Mouse (Mus musculus): ENCODE data around the gene Cblc. TPM values are rescaled to one million over a fixed set of nuclear protein-coding genes. Genes with fewer than 3 reads are reported as not detected.

The Cblc gene
- polyA plus RNA-seq (2014; fragmentation: Nextera tagmentation; extraction: Ambion mirVana) = not detected in 2 replicates

- H3K36me3 ChIP-seq (ENCODE audit: control insufficient read depth, insufficient read depth, low read length) = no peaks in the 10 kb centered on the region
- no peak within 1 kb of the TSS for H3K4me2 ChIP-seq
- DNase-seq (ENCODE audit: low spot score, missing footprints) = peak; percentile 93
- no peaks in the 10 kb centered on the region for H3K9me3 ChIP-seq (ENCODE audit: control insufficient read depth, low read length)
- 0 out of 2 replicates have a peak within 1 kb of the TSS, but pooled peaks have one; percentile 5 for H3K9ac ChIP-seq (ENCODE audit: low read length)
- H3K27ac ChIP-seq (ENCODE audit: low read depth, low read length) = no peak within 1 kb of the TSS
- 3% methylated on average over 32 of the region's 32 CpGs for WGBS
- peaks cover 17% of the 10 kb centered on the region for H3K27me3 ChIP-seq (ENCODE audit: control insufficient read depth, insufficient read depth, low read length)
- H3K4me1 ChIP-seq (ENCODE audit: control insufficient read depth, insufficient read depth, low read length) = no peaks in the 10 kb centered on the region
- H3K4me3 ChIP-seq (ENCODE audit: low read depth, low read length) = no peak within 1 kb of the TSS
- peak; percentile 67 for ATAC-seq (ENCODE audit: low FRiP score)
These were observed at the start of gene Cblc for GRCm38 (mm10) chr7:19796697-19797588. Cblc (minus strand) TSS chr7:19796809.

DNA sequence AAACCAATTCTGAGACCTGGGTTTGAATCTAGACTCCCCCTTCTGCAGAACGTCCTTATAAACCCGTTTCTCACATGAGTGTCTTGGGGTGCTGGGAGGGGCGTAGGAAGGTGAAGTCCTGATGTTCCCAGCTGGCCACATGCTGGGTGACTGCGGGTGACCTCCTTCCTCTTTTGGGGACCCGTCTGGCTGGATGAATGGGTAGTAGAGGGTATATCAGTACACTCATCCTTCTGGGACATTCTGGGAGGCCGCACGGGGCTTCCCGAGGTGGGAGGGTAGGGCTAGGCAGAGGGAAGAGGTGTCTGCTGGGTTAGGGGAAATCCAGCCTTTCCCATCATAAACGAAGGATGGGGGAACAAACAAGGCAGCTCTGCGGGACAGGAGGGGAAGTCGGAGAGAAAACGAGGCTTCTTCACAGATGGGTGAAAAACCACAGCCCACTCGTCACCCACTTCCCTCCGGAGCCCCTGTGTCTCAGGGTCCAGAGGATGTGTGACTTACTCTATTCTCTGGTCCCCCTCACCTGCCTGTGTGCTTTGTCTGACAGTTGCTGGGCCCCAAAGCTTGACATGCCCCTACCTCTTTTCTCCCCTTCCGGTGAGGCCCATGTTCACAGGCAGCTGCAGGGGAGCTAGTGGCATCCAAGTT is 48.0 kb upstream of the Cblc start:
- no peak overlapping the region for H3K9ac ChIP-seq (ENCODE audit: low read length)
- DNase-seq (ENCODE audit: low spot score, missing footprints) (peak; percentile 65), ATAC-seq (ENCODE audit: low FRiP score) (no peak)
- no peak overlapping the region for H3K4me2 ChIP-seq
- H3K27me3 ChIP-seq (ENCODE audit: control insufficient read depth, insufficient read depth, low read length) = peaks cover 9% of the 10 kb centered on the region; the same call in 1 of the 2 replicates
- H3K4me1 ChIP-seq (ENCODE audit: control insufficient read depth, insufficient read depth, low read length) = no peaks in the 10 kb centered on the region
- WGBS = 71% methylated on average over 15 of the region's 15 CpGs
- no peak overlapping the region for H3K4me3 ChIP-seq (ENCODE audit: low read depth, low read length)
- no peaks in the 10 kb centered on the region for H3K36me3 ChIP-seq (ENCODE audit: control insufficient read depth, insufficient read depth, low read length)
- no peaks in the 10 kb centered on the region; the same call in 1 of the 2 replicates for H3K9me3 ChIP-seq (ENCODE audit: control insufficient read depth, low read length)
- no peak overlapping the region for H3K27ac ChIP-seq (ENCODE audit: low read depth, low read length)

DNA sequence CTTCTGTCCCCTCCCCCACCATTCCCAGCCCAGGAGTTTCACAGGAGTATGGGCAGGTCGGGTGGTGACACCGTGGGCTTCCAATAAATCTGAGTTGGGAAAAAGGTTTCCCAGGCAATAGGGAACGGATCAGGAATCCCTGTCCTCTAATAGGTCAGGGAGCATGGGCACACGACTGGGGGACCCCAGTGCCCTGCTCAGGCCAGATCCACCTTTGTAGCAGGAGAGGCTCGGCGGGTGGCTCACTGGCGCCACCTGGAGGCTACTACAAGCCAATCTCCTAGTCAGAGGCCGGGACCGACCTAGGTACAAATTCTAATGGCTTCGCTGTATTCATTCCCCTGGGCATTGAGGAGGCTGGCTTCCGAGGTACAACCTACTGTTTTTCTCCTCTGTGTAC is 47.0 kb upstream of the Cblc start:
- Histone ChIP-seq H3K4me3 (ENCODE audit: low read depth, low read length) (no peak overlapping the region), H3K4me2 (no peak overlapping the region), H3K9me3 (ENCODE audit: control insufficient read depth, low read length) (no peaks in the 10 kb centered on the region; the same call in 1 of the 2 replicates), H3K36me3 (ENCODE audit: control insufficient read depth, insufficient read depth, low read length) (no peaks in the 10 kb centered on the region), H3K9ac (ENCODE audit: low read length) (no peak overlapping the region), H3K27ac (ENCODE audit: low read depth, low read length) (no peak overlapping the region), H3K4me1 (ENCODE audit: control insufficient read depth, insufficient read depth, low read length) (no peaks in the 10 kb centered on the region), H3K27me3 (ENCODE audit: control insufficient read depth, insufficient read depth, low read length) (peaks cover 9% of the 10 kb centered on the region; the same call in 1 of the 2 replicates)
- DNase-seq (ENCODE audit: low spot score, missing footprints) (peak; percentile 95), ATAC-seq (ENCODE audit: low FRiP score) (peak; percentile 75)
- 5% methylated on average over 11 of the region's 11 CpGs for WGBS

- 33% methylated on average over 19 of the region's 19 CpGs for WGBS
- Histone ChIP-seq H3K9me3 (ENCODE audit: control insufficient read depth, low read length) (no peaks in the 10 kb centered on the region; the same call in 1 of the 2 replicates), H3K4me3 (ENCODE audit: low read depth, low read length) (no peak overlapping the region), H3K4me1 (ENCODE audit: control insufficient read depth, insufficient read depth, low read length) (no peaks in the 10 kb centered on the region), H3K27ac (ENCODE audit: low read depth, low read length) (no peak overlapping the region), H3K9ac (ENCODE audit: low read length) (no peak overlapping the region), H3K36me3 (ENCODE audit: control insufficient read depth, insufficient read depth, low read length) (no peaks in the 10 kb centered on the region), H3K4me2 (no peak overlapping the region), H3K27me3 (ENCODE audit: control insufficient read depth, insufficient read depth, low read length) (peaks cover 9% of the 10 kb centered on the region; the same call in 1 of the 2 replicates)
- ATAC-seq (ENCODE audit: low FRiP score) (peak; percentile 38; the same call in 1 of the 2 replicates), DNase-seq (ENCODE audit: low spot score, missing footprints) (peak; percentile 61)
These were observed 46.4 kb upstream of the Cblc start for GRCm38 (mm10) chr7:19842885-19843504.

DNA sequence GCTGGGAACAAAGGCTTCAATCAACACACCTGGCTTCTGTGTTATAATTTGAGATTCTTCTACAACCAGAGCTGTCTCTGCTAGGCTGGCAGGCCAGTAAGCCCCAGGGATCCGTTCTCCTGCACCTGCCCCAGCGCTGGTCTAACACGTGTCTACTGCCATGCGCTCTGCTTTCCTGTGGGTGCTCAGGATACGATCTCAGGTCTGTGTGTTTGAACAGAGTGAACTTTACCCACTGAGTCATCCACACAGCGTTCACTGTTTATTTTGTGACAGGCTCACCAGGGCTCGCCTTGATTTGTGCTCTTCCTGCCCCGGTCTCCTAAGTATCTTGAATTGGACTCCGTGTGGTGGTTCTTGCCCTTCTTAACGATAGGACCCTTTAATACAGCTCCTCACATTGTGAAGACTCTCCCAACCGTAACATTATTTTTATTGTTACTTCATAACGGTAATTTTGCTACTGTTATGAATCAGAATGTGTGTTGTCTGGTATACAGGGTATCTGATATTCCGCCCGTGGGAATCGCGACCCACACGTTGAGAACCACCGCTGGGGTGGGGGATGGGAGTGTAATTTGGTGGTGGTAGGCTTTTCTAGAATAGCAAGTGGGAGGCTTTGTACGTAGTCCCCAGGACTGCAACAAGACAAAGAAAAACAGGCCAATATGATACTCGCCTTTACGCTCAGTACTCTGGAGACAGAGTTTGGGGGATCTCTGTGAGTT is 45.2 kb upstream of the Cblc start:
- Histone ChIP-seq H3K4me3 (ENCODE audit: low read depth, low read length) (no peak overlapping the region), H3K4me2 (no peak overlapping the region), H3K36me3 (ENCODE audit: control insufficient read depth, insufficient read depth, low read length) (no peaks in the 10 kb centered on the region), H3K27me3 (ENCODE audit: control insufficient read depth, insufficient read depth, low read length) (peaks cover 9% of the 10 kb centered on the region; the same call in 1 of the 2 replicates), H3K27ac (ENCODE audit: low read depth, low read length) (no peak overlapping the region), H3K4me1 (ENCODE audit: control insufficient read depth, insufficient read depth, low read length) (no peaks in the 10 kb centered on the region), H3K9me3 (ENCODE audit: control insufficient read depth, low read length) (no peaks in the 10 kb centered on the region; the same call in 1 of the 2 replicates), H3K9ac (ENCODE audit: low read length) (no peak overlapping the region)
- DNase-seq (ENCODE audit: low spot score, missing footprints) (peak; percentile 79), ATAC-seq (ENCODE audit: low FRiP score) (no peak)
- 85% methylated on average over 21 of the region's 21 CpGs for WGBS

DNA sequence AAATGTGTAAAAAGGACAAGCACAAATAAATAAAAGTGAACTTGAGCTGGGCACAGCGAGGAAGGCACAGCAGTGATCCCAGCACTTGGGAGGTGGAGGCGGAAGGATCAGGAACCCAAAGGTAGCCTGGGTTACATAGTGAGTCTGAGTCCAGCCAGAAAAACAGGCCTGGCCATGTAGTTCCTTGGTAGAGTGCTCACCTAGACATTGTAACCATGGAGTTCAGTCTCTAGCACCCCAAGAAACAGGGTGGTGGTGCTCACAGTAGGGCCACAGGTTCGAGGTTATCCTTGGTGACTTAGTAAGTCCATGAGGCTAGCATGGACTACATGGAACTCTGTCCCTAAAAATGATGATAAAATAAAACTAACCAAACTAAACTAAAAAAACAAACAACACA is 44.3 kb upstream of the Cblc start:
- Histone ChIP-seq H3K4me1 (ENCODE audit: control insufficient read depth, insufficient read depth, low read length) (no peaks in the 10 kb centered on the region), H3K36me3 (ENCODE audit: control insufficient read depth, insufficient read depth, low read length) (no peaks in the 10 kb centered on the region), H3K4me3 (ENCODE audit: low read depth, low read length) (no peak overlapping the region), H3K27ac (ENCODE audit: low read depth, low read length) (no peak overlapping the region), H3K9me3 (ENCODE audit: control insufficient read depth, low read length) (no peaks in the 10 kb centered on the region; the same call in 1 of the 2 replicates), H3K27me3 (ENCODE audit: control insufficient read depth, insufficient read depth, low read length) (peaks cover 9% of the 10 kb centered on the region; the same call in 1 of the 2 replicates), H3K4me2 (no peak overlapping the region), H3K9ac (ENCODE audit: low read length) (no peak overlapping the region)
- DNase-seq (ENCODE audit: low spot score, missing footprints) (peak; percentile 79), ATAC-seq (ENCODE audit: low FRiP score) (no peak)
- 82% methylated on average over 3 of the region's 3 CpGs for WGBS

DNA sequence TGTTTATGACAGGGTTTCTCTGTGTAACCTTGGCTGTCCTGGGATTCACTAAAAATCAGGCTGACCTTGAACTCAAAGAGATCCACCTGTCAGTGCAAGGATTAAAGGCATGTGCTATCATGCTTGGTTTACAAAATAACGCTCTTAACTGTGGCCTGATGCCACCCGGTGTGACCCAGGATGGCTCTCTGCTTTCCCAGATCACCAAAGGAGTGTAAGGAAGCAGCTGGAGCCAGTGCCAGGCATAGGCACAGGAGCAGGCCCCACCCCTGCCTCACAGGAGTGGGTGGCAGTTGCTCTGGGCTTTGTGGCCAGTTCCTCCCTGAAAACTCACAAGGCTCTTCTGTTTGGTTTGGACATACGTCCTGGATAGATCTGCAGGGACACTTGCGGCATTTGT is 43.8 kb upstream of the Cblc start:
- 74% methylated on average over 4 of the region's 4 CpGs for WGBS

GRCm38 (mm10) chr7:19836843-19837242 is 40.2 kb upstream of the Cblc start:
- H3K9me3 ChIP-seq (ENCODE audit: control insufficient read depth, low read length) = no peaks in the 10 kb centered on the region

More for the DNA sequence above, 43.8 kb upstream of the Cblc start:
- H3K4me3 ChIP-seq (ENCODE audit: low read depth, low read length) = no peak overlapping the region
- no peaks in the 10 kb centered on the region for H3K9me3 ChIP-seq (ENCODE audit: control insufficient read depth, low read length)
- H3K4me1 ChIP-seq (ENCODE audit: control insufficient read depth, insufficient read depth, low read length) = no peaks in the 10 kb centered on the region
- ATAC-seq (ENCODE audit: low FRiP score) (no peak), DNase-seq (ENCODE audit: low spot score, missing footprints) (peak; percentile 54)
- no peak overlapping the region for H3K27ac ChIP-seq (ENCODE audit: low read depth, low read length)
- H3K27me3 ChIP-seq (ENCODE audit: control insufficient read depth, insufficient read depth, low read length) = peaks cover 9% of the 10 kb centered on the region; the same call in 1 of the 2 replicates
- no peak overlapping the region for H3K4me2 ChIP-seq
- no peaks in the 10 kb centered on the region for H3K36me3 ChIP-seq (ENCODE audit: control insufficient read depth, insufficient read depth, low read length)
- H3K9ac ChIP-seq (ENCODE audit: low read length) = no peak overlapping the region

More at GRCm38 (mm10) chr7:19836843-19837242, 40.2 kb upstream of the Cblc start:
- WGBS = 60% methylated on average over 3 of the region's 3 CpGs
- Histone ChIP-seq H3K4me1 (ENCODE audit: control insufficient read depth, insufficient read depth, low read length) (no peaks in the 10 kb centered on the region), H3K36me3 (ENCODE audit: control insufficient read depth, insufficient read depth, low read length) (no peaks in the 10 kb centered on the region), H3K27me3 (ENCODE audit: control insufficient read depth, insufficient read depth, low read length) (no peaks in the 10 kb centered on the region), H3K27ac (ENCODE audit: low read depth, low read length) (no peak overlapping the region), H3K4me2 (no peak overlapping the region), H3K9ac (ENCODE audit: low read length) (no peak overlapping the region), H3K4me3 (ENCODE audit: low read depth, low read length) (no peak overlapping the region)
- peak; percentile 39 for DNase-seq (ENCODE audit: low spot score, missing footprints)
- no peak for ATAC-seq (ENCODE audit: low FRiP score)
